Mouse (Mus musculus) lung, postnatal 0 days (tissue): ENCODE measurements at regions not wholly inside any gene's neighbourhood (a gene's known extent, or its start where the extent isn't known, plus 50 kb on each side); places are given as distances from the start of the nearest gene placed in this dataset.

Experiments used
- CTCF ChIP-seq: IDR thresholded peaks from 2 replicates; pipeline ENCODE4 v1.5.1; 2016; ENCODE audit warnings: antibody characterized with exemption, mild to moderate bottlenecking
- EP300 ChIP-seq: IDR thresholded peaks from 2 replicates; pipeline ENCODE4 v1.6.1; 2016; ENCODE audit warnings: antibody characterized with exemption, mild to moderate bottlenecking, control low read depth

- TF ChIP-seq EP300 (no peak), CTCF (no peak)
These were observed 424.7 kb downstream of the Tm4sf1 start for GRCm38 (mm10) chr3:56877062-56877461.
